14 mouse cellular contexts compared by ENCODE assay signal in the genomic region with DNA sequence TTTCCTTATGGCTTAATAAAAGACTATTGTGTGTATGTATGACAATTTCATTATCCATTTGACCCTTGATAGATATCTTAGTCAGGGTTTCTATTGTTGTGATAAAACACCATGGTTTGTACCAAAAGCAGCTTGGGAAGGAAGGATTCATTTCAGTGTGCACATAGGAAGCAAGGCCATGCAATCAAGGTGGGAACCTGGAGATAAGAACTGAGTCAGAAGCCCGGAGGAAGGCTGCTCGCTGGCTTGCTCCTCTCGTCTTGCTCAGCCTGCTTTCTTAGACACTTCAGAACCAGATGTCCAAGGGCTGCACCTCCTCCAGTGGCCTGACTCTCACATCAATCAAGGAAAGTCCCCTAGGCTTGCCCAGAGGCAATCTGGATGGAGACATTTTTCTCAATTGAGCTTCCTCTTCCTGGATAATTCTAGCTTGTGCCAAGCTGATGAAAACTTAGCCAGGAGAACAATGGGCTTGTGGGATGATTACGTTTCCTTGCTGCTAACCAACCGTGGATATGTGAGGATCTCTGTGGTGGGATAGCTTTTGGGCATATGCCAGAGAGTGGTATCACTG.
"Had no signal": no experiment of that assay in that cellular context is flagged by ENCODE, and none has a peak within 500 bp of the region (broad histone marks: within the 10 kb centered on the region; RNA-seq: fewer than 3 reads in every experiment).

No protein-coding gene starts in this region.

- ATAC-seq: intestine, postnatal 0 days had no signal

- H3K9me3 ChIP-seq: liver, embryonic 13.5 days had no signal

- H3K4me3 ChIP-seq: layer of hippocampus, adult 2 months; liver, embryonic 13.5 days had no signal

- H3K9ac ChIP-seq: liver, embryonic 13.5 days; lung, embryonic 14.5 days had no signal

- H3K27ac ChIP-seq: layer of hippocampus, adult 2 months; liver, embryonic 13.5 days; stomach, postnatal 0 days had no signal

- H3K36me3 ChIP-seq: liver, embryonic 13.5 days had no signal

- H3K4me2 ChIP-seq: liver, embryonic 13.5 days; lung, embryonic 14.5 days; midbrain, embryonic 11.5 days had no signal

- H3K27me3 ChIP-seq: liver, embryonic 13.5 days had no signal

- DNase-seq: kidney, adult 9 months; kidney, postnatal 25 days; layer of hippocampus, adult 9-11 months; liver, embryonic 13.5 days; lung, embryonic 14.5 days; midbrain, embryonic 14.5 days; right cerebral cortex, postnatal 4 days; thymus, adult 2 months; thymus, postnatal 14 days; thymus, postnatal 4 days had no signal
